Mouse (Mus musculus): Measurements from ENCODE around the gene Dscaml1. TPM values are rescaled to one million over a fixed set of nuclear protein-coding genes. Genes with fewer than 3 reads are reported as not detected.

The Dscaml1 gene
- polyA plus RNA-seq, 1 experiment from 2014 or later, result 8.4 TPM

Other genes starting within 250 kb of the Dscaml1 start
- not detected in 2 replicates for gene BC049352, start 244.6 kb upstream of the Dscaml1 start, polyA plus RNA-seq (2015; fragmentation: Nextera tagmentation; extraction: Ambion mirVana)
- gene Tmprss4, start 222.5 kb upstream of the Dscaml1 start, polyA plus RNA-seq (2015; fragmentation: Nextera tagmentation; extraction: Ambion mirVana), result not detected in 2 replicates
- 0.45 and 0.62 TPM in 2 replicates for gene Il10ra, start 157.5 kb upstream of the Dscaml1 start, polyA plus RNA-seq (2015; fragmentation: Nextera tagmentation; extraction: Ambion mirVana)
- not detected in 2 replicates for gene Tmprss13, start 107.5 kb upstream of the Dscaml1 start, polyA plus RNA-seq (2015; fragmentation: Nextera tagmentation; extraction: Ambion mirVana)
- gene Fxyd6, start 56.4 kb upstream of the Dscaml1 start, polyA plus RNA-seq (2015; fragmentation: Nextera tagmentation; extraction: Ambion mirVana), result 364 and 384 TPM in 2 replicates
- gene Fxyd2, start 27.0 kb upstream of the Dscaml1 start, polyA plus RNA-seq (2015; fragmentation: Nextera tagmentation; extraction: Ambion mirVana), result 3.6 and 5.5 TPM in 2 replicates

Measured in midbrain, embryonic 13.5 days (tissue).